Mouse (Mus musculus): ENCODE data around the gene Myh10.

DNA sequence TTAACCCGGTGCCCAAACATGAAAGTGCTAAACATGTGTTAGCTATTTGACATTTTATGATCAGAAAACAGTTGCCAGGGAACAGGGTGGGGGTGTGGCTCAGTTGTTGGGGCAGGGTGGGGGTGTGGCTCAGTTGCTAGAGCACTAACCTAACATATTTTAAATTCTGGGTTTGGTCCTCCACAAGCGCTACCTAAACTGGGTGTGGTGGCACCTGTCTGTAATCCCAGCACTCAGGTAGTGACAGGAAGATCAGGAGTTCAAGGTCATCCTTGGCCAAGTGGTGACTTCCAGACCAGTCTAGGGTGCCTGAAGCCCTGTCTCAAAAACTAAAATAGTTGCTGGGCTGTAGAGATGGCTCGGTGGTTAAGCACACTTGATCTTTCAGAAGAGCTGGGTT lies 17.3 kb upstream of the Myh10 start:
- TF ChIP-seq GATA1 (IDR thresholded peaks at IDR 0.05; ENCODE audit: borderline replicate concordance, low read length) (no peak), FLI1 (IDR thresholded peaks at IDR 0.05; ENCODE audit: low read length) (no peak)
